Mouse (Mus musculus): ENCODE measurements around the gene Srrm1. TPM values are rescaled to one million over a fixed set of nuclear protein-coding genes. Genes with fewer than 3 reads are reported as not detected.
A peak's percentile ranks its signal among the peaks of the same experiment; 100 is the strongest.
"Not testable (repeated sequence)": the region's sequence is repeated elsewhere in the genome, so short reads cannot be mapped to it uniquely, and the experiment has no call there.

The Srrm1 gene
- polyA plus RNA-seq, 1 experiment from 2014 or later = 213 TPM

GRCm38 (mm10) chr4:135286033-135286622 is 67.0 kb downstream of the Srrm1 start:
- peaks cover 21% of the 10 kb centered on the region for H3K4me1 ChIP-seq
- no peaks in the 10 kb centered on the region for H3K27me3 ChIP-seq
- H3K4me3 ChIP-seq (replicated peaks) = no peak overlapping the region
- peak overlapping the region; percentile 63 for H3K27ac ChIP-seq (replicated peaks)
- no peaks in the 10 kb centered on the region for H3K36me3 ChIP-seq
- no peak for ATAC-seq (ENCODE audit: insufficient number of reproducible peaks, low FRiP score, low TSS enrichment, low read depth)
- WGBS = 57% methylated on average over 12 of the region's 12 CpGs
- no peak overlapping the region for H3K9ac ChIP-seq
- H3K4me2 ChIP-seq (replicated peaks) = no peak overlapping the region
- H3K9me3 ChIP-seq (replicated peaks) = no peaks in the 10 kb centered on the region

GRCm38 (mm10) chr4:135285436-135285835 is 67.7 kb downstream of the Srrm1 start:
- H3K9me3 ChIP-seq (replicated peaks) = no peaks in the 10 kb centered on the region
- H3K9ac ChIP-seq = no peak overlapping the region
- H3K4me2 ChIP-seq (replicated peaks) = no peak overlapping the region
- no peak overlapping the region for H3K4me3 ChIP-seq (replicated peaks)
- H3K27me3 ChIP-seq = no peaks in the 10 kb centered on the region
- H3K4me1 ChIP-seq = peaks cover 21% of the 10 kb centered on the region
- no peaks in the 10 kb centered on the region for H3K36me3 ChIP-seq
- 61% methylated on average over 8 of the region's 8 CpGs for WGBS
- no peak for ATAC-seq (ENCODE audit: insufficient number of reproducible peaks, low FRiP score, low TSS enrichment, low read depth)
- no peak overlapping the region for H3K27ac ChIP-seq (replicated peaks)

GRCm38 (mm10) chr4:135283875-135284274 is 69.2 kb downstream of the Srrm1 start:
- 87% methylated on average over 7 of the region's 7 CpGs for WGBS

GRCm38 (mm10) chr4:135283417-135283816 is 69.7 kb downstream of the Srrm1 start:
- no peaks in the 10 kb centered on the region for H3K36me3 ChIP-seq
- WGBS = 74% methylated on average over 4 of the region's 4 CpGs

More at GRCm38 (mm10) chr4:135283875-135284274, 69.2 kb downstream of the Srrm1 start:
- no peaks in the 10 kb centered on the region for H3K9me3 ChIP-seq (replicated peaks)
- no peaks in the 10 kb centered on the region for H3K36me3 ChIP-seq
- H3K9ac ChIP-seq = no peak overlapping the region
- no peak overlapping the region for H3K27ac ChIP-seq (replicated peaks)
- no peak overlapping the region for H3K4me3 ChIP-seq (replicated peaks)
- H3K4me1 ChIP-seq = peaks cover 21% of the 10 kb centered on the region
- H3K27me3 ChIP-seq = no peaks in the 10 kb centered on the region
- ATAC-seq (ENCODE audit: insufficient number of reproducible peaks, low FRiP score, low TSS enrichment, low read depth) = no peak
- no peak overlapping the region for H3K4me2 ChIP-seq (replicated peaks)

GRCm38 (mm10) chr4:135282651-135283290 is 70.3 kb downstream of the Srrm1 start:
- WGBS = 50% methylated on average over 13 of the region's 13 CpGs
- Histone ChIP-seq H3K9ac (no peak overlapping the region), H3K4me2 (replicated peaks) (no peak overlapping the region), H3K9me3 (replicated peaks) (no peaks in the 10 kb centered on the region), H3K36me3 (no peaks in the 10 kb centered on the region), H3K27me3 (no peaks in the 10 kb centered on the region), H3K4me3 (replicated peaks) (no peak overlapping the region), H3K27ac (replicated peaks) (no peak overlapping the region), H3K4me1 (peaks cover 21% of the 10 kb centered on the region)
- no peak for ATAC-seq (ENCODE audit: insufficient number of reproducible peaks, low FRiP score, low TSS enrichment, low read depth)

More at GRCm38 (mm10) chr4:135283417-135283816, 69.7 kb downstream of the Srrm1 start:
- Histone ChIP-seq H3K27me3 (no peaks in the 10 kb centered on the region), H3K4me3 (replicated peaks) (no peak overlapping the region), H3K9ac (no peak overlapping the region), H3K27ac (replicated peaks) (no peak overlapping the region), H3K4me2 (replicated peaks) (no peak overlapping the region), H3K4me1 (peaks cover 21% of the 10 kb centered on the region), H3K9me3 (replicated peaks) (no peaks in the 10 kb centered on the region)
- ATAC-seq (ENCODE audit: insufficient number of reproducible peaks, low FRiP score, low TSS enrichment, low read depth) = no peak

GRCm38 (mm10) chr4:135280016-135280415 is 73.1 kb downstream of the Srrm1 start:
- H3K9me3 ChIP-seq (replicated peaks); H3K27me3 ChIP-seq; ATAC-seq (ENCODE audit: insufficient number of reproducible peaks, low FRiP score, low TSS enrichment, low read depth); H3K4me2 ChIP-seq (replicated peaks); H3K4me1 ChIP-seq; H3K4me3 ChIP-seq (replicated peaks); H3K36me3 ChIP-seq; H3K9ac ChIP-seq; H3K27ac ChIP-seq (replicated peaks): not testable (repeated sequence)
- WGBS = 74% methylated on average over 2 of the region's 2 CpGs

GRCm38 (mm10) chr4:135276681-135277379 is 76.3 kb downstream of the Srrm1 start:
- Histone ChIP-seq H3K4me3 (replicated peaks) (no peak overlapping the region), H3K36me3 (no peaks in the 10 kb centered on the region), H3K9ac (no peak overlapping the region), H3K4me2 (replicated peaks) (no peak overlapping the region), H3K9me3 (replicated peaks) (no peaks in the 10 kb centered on the region), H3K27me3 (no peaks in the 10 kb centered on the region), H3K4me1 (peaks cover 6% of the 10 kb centered on the region), H3K27ac (replicated peaks) (no peak overlapping the region)
- WGBS = 73% methylated on average over 4 of the region's 4 CpGs
- ATAC-seq (ENCODE audit: insufficient number of reproducible peaks, low FRiP score, low TSS enrichment, low read depth) = no peak

- Histone ChIP-seq H3K27ac (replicated peaks) (no peak overlapping the region), H3K4me1 (peaks cover 21% of the 10 kb centered on the region), H3K36me3 (no peaks in the 10 kb centered on the region), H3K9ac (no peak overlapping the region), H3K4me3 (replicated peaks) (no peak overlapping the region), H3K4me2 (replicated peaks) (no peak overlapping the region), H3K27me3 (no peaks in the 10 kb centered on the region), H3K9me3 (replicated peaks) (no peaks in the 10 kb centered on the region)
- no peak for ATAC-seq (ENCODE audit: insufficient number of reproducible peaks, low FRiP score, low TSS enrichment, low read depth)
- 56% methylated on average over 7 of the region's 7 CpGs for WGBS
Measured at GRCm38 (mm10) chr4:135274761-135275160, 78.4 kb downstream of the Srrm1 start.

GRCm38 (mm10) chr4:135273307-135273682 is 79.8 kb downstream of the Srrm1 start:
- Histone ChIP-seq H3K27ac (replicated peaks) (peak overlapping the region; percentile 55; the same call in 1 of the 2 replicates), H3K4me3 (replicated peaks) (peak overlapping the region; percentile 76), H3K36me3 (no peaks in the 10 kb centered on the region), H3K4me2 (replicated peaks) (peak overlapping the region; percentile 74), H3K9me3 (replicated peaks) (no peaks in the 10 kb centered on the region), H3K9ac (peak overlapping the region; percentile 39), H3K27me3 (no peaks in the 10 kb centered on the region), H3K4me1 (peaks cover 29% of the 10 kb centered on the region)
- ATAC-seq (ENCODE audit: insufficient number of reproducible peaks, low FRiP score, low TSS enrichment, low read depth) = no peak
- WGBS = 4% methylated on average over 17 of the region's 17 CpGs

- Histone ChIP-seq H3K27ac (replicated peaks) (peak within 1 kb of the TSS; percentile 94), H3K4me1 (peaks cover 31% of the 10 kb centered on the region), H3K4me2 (replicated peaks) (peak within 1 kb of the TSS; percentile 74), H3K27me3 (no peaks in the 10 kb centered on the region), H3K4me3 (replicated peaks) (peak within 1 kb of the TSS; percentile 76), H3K9me3 (replicated peaks) (no peaks in the 10 kb centered on the region), H3K9ac (peak within 1 kb of the TSS; percentile 74), H3K36me3 (no peaks in the 10 kb centered on the region)
- peak; percentile 99 for ATAC-seq (ENCODE audit: insufficient number of reproducible peaks, low FRiP score, low TSS enrichment, low read depth)
- WGBS = 3% methylated on average over 62 of the region's 64 CpGs
Measured at GRCm38 (mm10) chr4:135272640-135273306, 80.3 kb downstream of the Srrm1 start, which contains the start of gene Clic4. Gene Clic4 (minus strand): TSS chr4:135272814.

All from embryonic facial prominence, embryonic 15.5 days (tissue).